Mouse (Mus musculus): ENCODE measurements at regions not wholly inside any gene's neighbourhood (a gene's known extent, or its start where the extent isn't known, plus 50 kb on each side); places are given as distances from the start of the nearest gene placed in this dataset.

DNA sequence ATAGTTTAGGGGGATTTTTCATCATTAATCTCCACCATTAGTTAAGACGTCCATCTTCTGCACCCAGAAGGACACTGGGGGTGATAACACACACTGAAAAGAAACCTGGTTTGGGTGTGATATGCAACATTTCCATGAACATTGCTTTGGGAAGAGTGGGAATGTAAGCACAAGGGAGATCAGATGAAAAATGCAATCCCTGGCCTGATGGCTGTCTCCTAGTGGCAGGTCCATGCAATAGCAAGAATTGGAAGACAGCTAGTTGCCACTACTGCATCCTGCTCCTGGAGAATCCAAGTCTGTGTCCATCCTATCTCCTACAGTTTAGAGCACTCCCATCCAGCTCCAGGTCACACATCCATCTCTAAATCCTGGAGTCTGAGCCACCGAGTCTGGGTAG lies 77.7 kb upstream of the Klhl29 start:
- H3K4me3 ChIP-seq = no peak overlapping the region
- H3K9me3 ChIP-seq (replicated peaks) = no peaks in the 10 kb centered on the region
- ATAC-seq (ENCODE audit: low FRiP score) = no peak
- H3K27me3 ChIP-seq = no peaks in the 10 kb centered on the region
- H3K9ac ChIP-seq = no peak overlapping the region
- no peaks in the 10 kb centered on the region for H3K4me1 ChIP-seq
- 89% methylated on average over 2 of the region's 2 CpGs for WGBS
- H3K4me2 ChIP-seq (replicated peaks) = no peak overlapping the region
- H3K36me3 ChIP-seq = no peaks in the 10 kb centered on the region
- H3K27ac ChIP-seq = no peak overlapping the region

DNA sequence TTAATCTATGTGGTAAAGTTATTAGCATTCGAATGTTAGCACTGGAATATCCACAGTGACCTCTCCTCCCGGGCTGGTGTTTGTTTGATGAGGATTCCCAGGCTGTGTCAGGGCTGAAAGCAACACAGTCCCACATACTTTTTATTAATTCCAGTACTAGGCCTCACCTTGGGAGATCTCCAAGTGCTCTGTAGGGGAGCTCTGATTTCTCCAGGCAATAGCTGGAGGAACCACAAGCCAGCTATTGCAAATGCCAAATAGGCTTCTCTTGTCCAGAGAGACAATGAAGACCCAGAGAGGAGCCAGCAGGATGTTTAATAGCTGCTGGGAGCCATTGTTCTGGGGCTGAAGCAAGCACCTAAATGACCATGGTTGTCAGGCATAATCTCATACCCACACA lies 68.2 kb upstream of the Klhl29 start:
- H3K4me3 ChIP-seq = no peak overlapping the region
- no peak overlapping the region for H3K4me2 ChIP-seq (replicated peaks)
- 49% methylated on average over 2 of the region's 2 CpGs for WGBS
- no peak overlapping the region for H3K27ac ChIP-seq
- H3K27me3 ChIP-seq = no peaks in the 10 kb centered on the region
- peaks cover 13% of the 10 kb centered on the region for H3K4me1 ChIP-seq
- H3K36me3 ChIP-seq = no peaks in the 10 kb centered on the region
- no peak for ATAC-seq (ENCODE audit: low FRiP score)
- H3K9me3 ChIP-seq (replicated peaks) = no peaks in the 10 kb centered on the region
- no peak overlapping the region for H3K9ac ChIP-seq

DNA sequence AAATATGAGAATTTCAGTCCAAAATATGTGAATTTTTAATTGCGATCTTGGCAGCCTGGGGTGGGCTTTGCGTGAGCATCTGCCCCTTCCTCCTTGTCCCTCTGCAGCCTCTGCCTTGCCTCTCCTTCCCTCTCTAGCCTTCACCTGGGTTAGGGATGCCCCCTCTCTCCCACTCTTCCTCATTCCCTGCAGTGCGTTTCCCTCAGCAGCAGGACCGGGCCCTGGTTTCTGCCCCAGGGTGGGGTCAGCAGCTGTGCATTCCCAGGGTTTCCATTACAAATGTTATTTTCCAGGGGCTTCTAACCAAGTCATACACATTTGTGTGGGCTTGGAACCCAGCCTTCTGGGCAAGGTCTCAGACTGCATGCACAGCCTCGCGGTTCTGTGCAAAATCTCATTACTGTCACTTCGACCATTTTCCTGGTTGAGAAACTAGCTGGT lies 67.6 kb upstream of the Klhl29 start:
- no peak overlapping the region for H3K4me3 ChIP-seq
- H3K27ac ChIP-seq = no peak overlapping the region
- no peak overlapping the region for H3K9ac ChIP-seq
- no peak overlapping the region for H3K4me2 ChIP-seq (replicated peaks)
- no peak for ATAC-seq (ENCODE audit: low FRiP score)
- WGBS = 59% methylated on average over 7 of the region's 7 CpGs
- peaks cover 13% of the 10 kb centered on the region for H3K4me1 ChIP-seq
- no peaks in the 10 kb centered on the region for H3K9me3 ChIP-seq (replicated peaks)
- no peaks in the 10 kb centered on the region for H3K27me3 ChIP-seq
- H3K36me3 ChIP-seq = no peaks in the 10 kb centered on the region

DNA sequence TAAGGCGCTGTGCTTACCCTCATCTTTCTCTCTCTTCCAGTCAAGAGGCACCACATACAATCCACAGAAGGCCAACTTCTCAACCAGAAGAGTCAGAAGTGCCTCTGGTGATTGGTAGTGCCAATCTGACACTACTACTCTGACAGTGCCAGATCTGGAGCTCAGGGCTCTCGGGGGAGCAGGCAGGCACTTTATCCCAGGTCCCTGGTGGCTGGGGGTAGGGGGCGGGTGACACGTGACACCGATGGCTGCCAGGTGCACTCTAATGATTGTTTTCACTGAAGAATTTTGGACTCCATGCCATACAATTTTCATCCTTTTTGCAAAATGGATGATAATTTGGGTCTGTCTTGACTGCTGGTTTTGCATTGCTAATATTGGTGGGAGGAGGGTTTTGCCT lies 67.2 kb upstream of the Klhl29 start:
- H3K27ac ChIP-seq = no peak overlapping the region
- H3K9ac ChIP-seq = no peak overlapping the region
- no peak overlapping the region for H3K4me2 ChIP-seq (replicated peaks)
- no peaks in the 10 kb centered on the region for H3K9me3 ChIP-seq (replicated peaks)
- ATAC-seq (ENCODE audit: low FRiP score) = no peak
- no peaks in the 10 kb centered on the region for H3K36me3 ChIP-seq
- no peak overlapping the region for H3K4me3 ChIP-seq
- H3K4me1 ChIP-seq = peaks cover 13% of the 10 kb centered on the region
- WGBS = 88% methylated on average over 5 of the region's 5 CpGs
- no peaks in the 10 kb centered on the region for H3K27me3 ChIP-seq

DNA sequence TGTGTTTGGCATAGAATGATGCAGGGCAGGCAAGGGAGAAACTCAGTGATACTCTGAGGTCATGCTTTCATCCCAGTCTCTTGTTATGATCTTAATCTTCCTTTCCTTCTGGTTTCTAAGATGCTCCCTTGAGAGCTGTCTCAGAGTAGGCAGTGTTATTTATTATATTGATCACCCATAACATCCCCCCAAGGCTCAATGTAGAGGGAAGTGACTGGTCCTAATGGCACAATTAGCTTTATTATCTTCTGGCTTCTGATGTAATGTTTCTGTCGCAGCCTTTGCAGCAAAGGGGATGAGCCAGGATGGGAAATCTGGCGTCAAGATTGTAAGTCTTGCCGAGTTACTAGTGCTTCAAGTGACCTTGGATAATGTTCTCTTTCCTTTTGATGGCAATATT lies 65.0 kb upstream of the Klhl29 start:
- H3K4me1 ChIP-seq = peaks cover 16% of the 10 kb centered on the region
- 78% methylated on average over 3 of the region's 3 CpGs for WGBS
- H3K9me3 ChIP-seq (replicated peaks) = no peaks in the 10 kb centered on the region
- H3K9ac ChIP-seq = no peak overlapping the region
- H3K36me3 ChIP-seq = no peaks in the 10 kb centered on the region
- ATAC-seq (ENCODE audit: low FRiP score) = no peak
- H3K27ac ChIP-seq = no peak overlapping the region
- no peaks in the 10 kb centered on the region for H3K27me3 ChIP-seq
- no peak overlapping the region for H3K4me3 ChIP-seq
- no peak overlapping the region for H3K4me2 ChIP-seq (replicated peaks)

DNA sequence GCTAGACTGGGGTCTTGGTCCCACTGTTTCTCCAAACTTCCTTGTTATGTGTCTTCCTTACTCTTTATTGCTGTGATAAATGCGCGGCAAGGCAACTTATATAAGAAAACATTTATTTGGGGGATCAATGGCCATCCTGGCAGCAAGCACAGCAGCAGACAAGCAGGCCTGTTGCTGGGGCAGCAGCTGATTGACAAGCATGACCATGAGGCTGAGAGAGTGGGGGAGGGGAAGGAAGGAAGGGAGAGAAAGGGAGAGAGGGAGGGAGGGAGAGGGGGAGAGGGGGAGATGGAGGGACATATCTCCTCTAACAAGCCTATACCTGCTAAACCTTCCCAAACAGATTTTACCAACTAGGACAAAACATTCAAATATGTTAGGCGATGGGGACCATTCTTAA lies 60.4 kb upstream of the Klhl29 start:
- Histone ChIP-seq H3K4me3 (no peak overlapping the region), H3K27me3 (no peaks in the 10 kb centered on the region), H3K4me1 (peaks cover 10% of the 10 kb centered on the region), H3K9me3 (replicated peaks) (no peaks in the 10 kb centered on the region), H3K27ac (no peak overlapping the region), H3K36me3 (no peaks in the 10 kb centered on the region), H3K4me2 (replicated peaks) (no peak overlapping the region), H3K9ac (no peak overlapping the region)
- WGBS = 48% methylated on average over 3 of the region's 3 CpGs
- no peak for ATAC-seq (ENCODE audit: low FRiP score)

DNA sequence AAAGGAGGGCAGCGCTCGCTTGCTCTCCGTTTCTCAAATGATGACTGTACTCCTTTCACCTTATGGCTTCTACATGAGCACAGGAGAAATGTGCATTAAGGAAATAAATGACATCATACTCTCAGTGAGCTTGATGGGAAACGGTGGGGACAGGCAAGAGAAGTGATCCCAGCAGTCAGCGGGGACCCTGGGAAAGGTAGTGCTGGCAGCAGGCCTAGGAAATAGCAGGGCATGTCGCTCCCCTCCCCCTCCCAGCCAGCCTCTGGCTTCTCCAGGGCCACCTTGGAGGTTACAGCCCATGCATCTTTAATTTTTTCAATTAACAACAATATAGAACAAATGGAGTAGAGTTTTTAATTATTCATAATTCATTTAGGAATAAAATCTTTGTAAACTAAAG lies 58.6 kb upstream of the Klhl29 start:
- H3K9me3 ChIP-seq (replicated peaks) = no peaks in the 10 kb centered on the region
- peaks cover 10% of the 10 kb centered on the region for H3K4me1 ChIP-seq
- ATAC-seq (ENCODE audit: low FRiP score) = 0 out of 2 replicates have a peak, but pooled peaks have one; percentile 27
- no peak overlapping the region for H3K27ac ChIP-seq
- H3K27me3 ChIP-seq = no peaks in the 10 kb centered on the region
- WGBS = 53% methylated on average over 6 of the region's 6 CpGs
- no peaks in the 10 kb centered on the region for H3K36me3 ChIP-seq
- no peak overlapping the region for H3K4me2 ChIP-seq (replicated peaks)
- H3K4me3 ChIP-seq = no peak overlapping the region
- no peak overlapping the region for H3K9ac ChIP-seq

DNA sequence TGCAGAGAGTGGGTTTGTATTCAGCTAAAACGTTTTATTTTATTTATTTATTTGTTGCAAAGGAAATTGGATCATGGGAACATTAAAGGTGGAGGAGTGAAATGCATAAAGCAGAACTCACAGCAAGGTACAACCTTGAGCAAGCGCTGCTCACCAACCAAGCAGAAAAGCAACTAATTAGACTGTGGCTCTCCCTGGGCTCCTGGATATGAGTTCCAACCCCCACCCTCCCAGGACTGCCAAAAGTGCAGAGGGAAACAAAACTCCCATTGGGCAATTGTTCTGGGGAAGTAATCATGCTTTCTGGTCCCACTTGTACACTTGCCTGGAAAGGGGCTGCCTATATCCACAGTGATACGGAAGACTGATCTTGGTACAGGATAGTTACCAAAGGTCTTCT lies 57.2 kb upstream of the Klhl29 start:
- no peak for ATAC-seq (ENCODE audit: low FRiP score)
- Histone ChIP-seq H3K36me3 (no peaks in the 10 kb centered on the region), H3K4me3 (no peak overlapping the region), H3K9me3 (replicated peaks) (no peaks in the 10 kb centered on the region), H3K4me2 (replicated peaks) (no peak overlapping the region), H3K4me1 (peaks cover 13% of the 10 kb centered on the region), H3K27me3 (no peaks in the 10 kb centered on the region), H3K9ac (no peak overlapping the region), H3K27ac (no peak overlapping the region)
- 81% methylated on average over 3 of the region's 3 CpGs for WGBS

DNA sequence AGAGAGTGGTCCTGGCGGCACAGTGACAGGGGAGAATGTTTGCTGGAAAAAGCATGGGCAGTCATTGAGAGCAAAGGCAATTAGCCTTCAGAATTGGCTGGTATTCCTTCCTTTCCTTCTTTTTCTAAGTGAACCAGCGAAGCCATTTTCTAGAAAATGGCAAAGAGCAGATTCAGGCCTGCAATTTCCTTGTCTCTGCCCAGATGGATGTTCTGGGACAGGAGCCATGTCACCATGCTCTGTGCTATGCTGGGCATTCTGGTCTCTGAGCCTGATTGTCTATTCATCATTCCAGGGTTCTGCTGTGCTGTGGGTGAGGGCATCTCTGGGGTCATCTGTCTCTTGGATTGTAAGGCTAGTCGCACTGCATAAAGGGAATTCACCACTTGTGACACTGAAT lies 53.3 kb upstream of the Klhl29 start:
- Histone ChIP-seq H3K36me3 (no peaks in the 10 kb centered on the region), H3K9ac (no peak overlapping the region), H3K4me3 (no peak overlapping the region), H3K27me3 (no peaks in the 10 kb centered on the region), H3K9me3 (replicated peaks) (no peaks in the 10 kb centered on the region), H3K4me1 (peaks cover 6% of the 10 kb centered on the region; the same call in 1 of the 2 replicates), H3K27ac (no peak overlapping the region), H3K4me2 (replicated peaks) (no peak overlapping the region)
- no peak for ATAC-seq (ENCODE audit: low FRiP score)
- 62% methylated on average over 3 of the region's 3 CpGs for WGBS

All from hindbrain, embryonic 12.5 days (tissue).